Mouse (Mus musculus) left cerebral cortex, adult 18-20 months (tissue): ENCODE results near the gene Gse1. TPM values are rescaled to one million over a fixed set of nuclear protein-coding genes. Genes with fewer than 3 reads are reported as not detected.

ENCODE experiments used
- DNase-seq, 2 experiments: peaks; one replicate each; pipeline ENCODE4 v3.0.0; 2021 to 2022; ENCODE audit warnings: low spot score in 2 of 2, mixed read lengths in 1 of 2
- total RNA-seq, 2 experiments: library from RNA; stranded (reverse); gene quantifications; 2 replicates each; pipeline ENCODE4 v1.2.3; 2021

Gene Gse1
- total RNA-seq, 2 experiments from 2014 or later = 79.8 to 90.8 TPM

DNA sequence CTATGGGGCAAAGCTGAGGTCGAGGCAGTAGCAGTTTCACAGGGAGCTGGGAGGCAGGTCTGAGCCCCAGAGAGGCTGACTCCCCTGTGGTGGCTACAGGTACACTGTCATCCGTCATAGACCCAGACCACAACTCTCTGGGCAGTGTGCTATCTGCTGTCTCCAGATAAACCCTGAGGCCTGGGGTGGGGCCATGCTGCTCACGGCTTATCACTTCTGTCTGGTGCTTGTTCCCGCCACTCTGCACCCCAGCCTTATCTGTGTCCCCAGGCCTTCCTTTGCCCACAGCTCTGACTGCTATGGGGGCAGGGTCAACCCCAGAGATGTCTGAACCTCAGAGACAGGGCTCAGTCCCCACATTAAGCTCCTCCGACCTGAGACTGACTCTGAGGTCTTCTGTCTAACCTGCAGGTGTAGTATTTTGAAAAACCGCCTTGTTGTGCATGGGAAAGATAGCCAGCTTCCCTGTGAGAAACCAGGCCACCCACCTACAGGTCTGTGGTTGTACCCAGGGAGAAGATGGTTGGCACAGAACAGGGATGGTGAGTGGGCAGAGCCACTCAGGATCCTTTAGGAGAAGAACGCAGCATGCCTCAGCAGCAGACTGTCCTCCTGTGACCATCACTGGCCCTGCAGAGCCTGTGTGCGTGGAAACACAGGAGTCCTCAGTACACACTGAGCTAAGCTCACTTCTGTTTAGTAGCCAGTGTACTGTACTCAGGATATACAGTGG, 143.6 kb downstream of the Gse1 start:
- peak; percentile 53 to 67 for DNase-seq

DNA sequence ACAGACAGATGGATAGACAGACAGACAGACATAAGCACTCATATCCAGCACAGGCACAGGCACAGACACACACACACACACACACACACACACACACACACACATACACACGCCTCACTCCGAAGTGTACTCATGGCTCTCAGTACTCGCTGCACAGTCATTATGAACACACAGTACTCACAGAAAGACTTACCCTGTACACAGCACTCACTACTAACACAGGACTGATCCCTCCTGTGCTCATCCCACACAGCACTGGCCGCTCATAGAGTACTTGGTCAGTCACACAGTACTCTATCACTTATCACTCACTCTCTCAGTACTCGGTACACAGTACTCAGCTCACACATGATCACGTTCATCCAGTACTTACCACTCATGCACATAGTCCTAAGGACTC, 144.4 kb downstream of the Gse1 start:
- no peak for DNase-seq

DNA sequence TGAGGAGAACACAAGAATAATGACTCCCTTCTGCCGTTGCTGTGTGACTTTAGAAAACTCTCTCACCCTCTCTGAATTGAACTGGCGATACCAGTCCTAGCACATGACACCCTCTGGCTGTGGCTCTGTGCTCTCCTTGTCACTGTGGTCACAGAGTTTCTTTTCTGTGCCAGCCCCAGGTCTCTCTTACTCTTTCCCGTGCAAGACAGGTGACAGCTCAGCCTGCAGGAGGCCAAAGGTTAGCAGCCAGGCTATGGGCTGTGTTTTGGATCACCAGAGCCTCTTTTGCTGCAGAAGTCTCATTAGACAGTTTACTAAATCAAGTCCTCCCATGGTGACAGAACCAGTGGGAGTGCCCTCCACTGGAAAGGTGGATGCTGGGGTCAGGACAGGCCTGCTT, 145.4 kb downstream of the Gse1 start:
- no peak for DNase-seq

DNA sequence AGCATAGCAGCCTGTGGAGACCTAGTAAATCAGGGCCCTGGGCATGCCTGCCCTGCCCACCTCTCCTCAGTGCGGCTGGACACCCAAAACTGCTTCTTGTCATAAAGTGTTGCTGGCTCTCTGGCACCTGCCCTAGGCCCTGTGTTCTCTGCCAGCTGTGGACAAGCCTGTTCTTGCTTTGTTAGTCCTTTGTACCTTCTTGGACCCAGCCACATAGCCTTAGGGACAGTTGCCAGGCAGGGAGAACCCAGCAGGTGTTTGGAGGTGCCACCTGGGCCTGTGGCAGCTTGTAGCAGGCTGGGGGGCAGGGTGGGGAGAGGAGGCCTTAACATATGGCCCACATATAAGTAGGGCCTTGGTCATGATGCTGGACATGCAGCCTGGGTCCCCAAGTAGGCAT, 145.8 kb downstream of the Gse1 start:
- no peak for DNase-seq

DNA sequence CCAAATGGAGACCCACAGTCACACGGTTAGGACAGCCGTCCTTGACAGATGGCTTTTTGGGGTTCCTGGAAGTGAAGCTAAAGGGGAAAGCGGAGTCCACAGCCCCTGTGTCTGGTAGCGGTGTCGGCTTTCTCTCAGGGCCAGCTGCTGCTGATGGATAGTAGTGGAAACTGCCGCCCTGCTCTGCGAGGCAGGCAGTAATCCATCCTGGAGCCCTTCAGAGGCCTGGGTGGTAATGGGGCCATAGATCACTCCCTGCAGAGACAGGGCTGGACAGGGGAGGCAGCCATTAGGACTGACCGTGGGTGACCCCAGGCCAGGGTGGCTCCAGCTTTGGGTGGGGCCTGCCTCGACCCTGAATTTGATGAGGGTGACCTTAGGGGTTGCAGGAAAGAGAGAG, 146.3 kb downstream of the Gse1 start:
- no peak for DNase-seq

DNA sequence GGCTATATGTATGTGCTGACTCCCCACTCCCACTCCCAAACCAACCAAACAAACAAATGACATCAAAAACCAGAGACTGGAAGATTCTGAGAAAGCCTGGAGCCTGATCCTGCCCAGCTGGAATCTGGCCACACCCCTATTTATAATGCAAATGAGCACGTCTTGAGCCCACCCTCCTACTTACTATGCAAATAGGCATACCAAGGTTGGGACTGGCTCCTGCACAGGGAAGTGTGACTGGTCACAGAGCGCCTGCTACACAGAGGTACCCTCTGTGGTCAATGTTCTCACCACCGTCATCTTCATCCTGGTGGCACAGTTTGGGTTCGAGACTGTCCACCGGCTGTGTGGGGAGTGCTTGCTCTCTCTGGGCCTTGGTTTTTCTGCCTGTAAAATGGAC, 146.9 kb downstream of the Gse1 start:
- no peak for DNase-seq

DNA sequence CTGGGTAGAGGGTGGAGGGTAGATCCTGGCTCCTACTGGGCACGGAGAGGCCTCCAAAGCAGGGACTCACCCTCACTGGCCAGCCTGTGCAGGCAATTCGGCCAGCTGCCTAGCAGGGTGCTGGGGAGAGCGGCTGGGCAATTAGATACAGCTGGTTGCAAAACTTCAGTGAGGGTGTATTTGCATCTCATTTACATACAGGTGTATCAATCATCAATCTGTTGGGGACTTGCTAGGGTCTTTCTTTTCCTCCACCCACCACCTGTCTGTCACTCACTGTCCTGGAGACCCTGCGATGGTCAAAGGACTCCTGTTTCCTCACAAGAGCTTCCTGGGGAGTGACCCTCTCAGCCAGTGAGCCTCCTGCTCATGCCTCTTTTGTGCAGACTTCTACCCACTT, 148.0 kb downstream of the Gse1 start:
- no peak for DNase-seq

DNA sequence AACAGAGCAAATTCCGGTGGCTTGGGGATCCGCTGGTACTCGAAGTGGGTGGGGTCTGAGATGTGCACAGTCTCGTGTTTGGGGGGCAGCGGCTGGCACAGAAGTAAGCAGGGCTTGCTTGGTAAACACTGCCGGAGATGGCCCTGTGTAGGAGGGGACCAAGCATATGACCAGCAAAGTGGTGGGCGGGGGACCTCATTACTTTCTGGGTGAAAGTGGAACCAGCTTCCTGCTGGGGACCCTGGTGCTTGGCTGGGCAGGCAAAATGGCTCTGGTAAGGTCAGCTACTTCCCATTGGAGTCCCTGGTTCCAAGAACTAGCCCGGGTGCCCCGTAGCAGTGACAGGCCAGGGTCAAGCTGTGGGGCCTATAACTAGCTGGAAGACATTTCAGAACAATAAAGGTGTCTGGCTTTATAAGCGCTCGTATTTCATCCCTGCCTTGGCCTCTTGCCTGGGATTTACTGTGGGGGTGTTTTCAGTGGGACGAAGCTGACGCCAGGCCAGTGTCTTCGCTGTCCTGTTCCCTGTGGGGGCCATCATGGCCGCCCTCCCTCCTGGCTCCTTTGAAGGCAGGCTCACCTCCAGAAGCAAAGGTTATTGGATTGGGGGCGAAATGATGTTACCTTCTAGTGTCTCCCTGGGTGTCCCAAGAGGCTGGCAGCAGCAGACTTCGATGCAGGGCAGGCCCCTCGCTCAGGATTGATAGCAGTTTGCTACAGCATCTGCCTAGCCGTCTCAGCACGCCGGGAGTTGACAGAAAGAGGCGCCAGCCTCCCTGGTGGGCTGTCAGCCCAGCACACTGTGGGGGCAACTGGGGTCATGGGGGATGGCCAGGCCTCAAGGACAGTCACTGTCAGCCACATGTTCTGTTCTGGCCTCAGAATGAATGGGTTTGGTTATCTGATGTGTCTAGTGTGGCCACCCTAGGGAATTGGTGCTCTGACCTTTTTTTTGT, 148.9 kb downstream of the Gse1 start:
- DNase-seq = no peak

DNA sequence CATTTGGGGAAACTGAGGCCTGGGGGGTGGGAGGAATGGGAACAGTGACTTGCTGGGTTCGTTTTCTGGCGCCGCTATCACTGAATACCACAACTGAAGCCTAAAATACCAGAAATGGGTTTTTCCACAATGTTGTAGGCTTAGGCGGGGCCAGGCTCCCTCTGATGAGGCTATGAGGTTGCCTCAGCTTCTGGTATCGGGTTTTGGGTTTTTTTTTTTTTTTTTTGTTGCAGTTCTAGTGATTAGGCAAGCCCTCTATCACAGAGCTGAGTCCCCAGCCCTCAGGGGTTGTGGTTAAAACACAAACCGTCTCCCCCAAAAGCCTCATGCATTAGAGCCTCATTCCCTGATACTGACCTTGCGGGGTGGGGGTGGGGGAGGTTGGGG, 149.5 kb downstream of the Gse1 start:
- no peak for DNase-seq

DNA sequence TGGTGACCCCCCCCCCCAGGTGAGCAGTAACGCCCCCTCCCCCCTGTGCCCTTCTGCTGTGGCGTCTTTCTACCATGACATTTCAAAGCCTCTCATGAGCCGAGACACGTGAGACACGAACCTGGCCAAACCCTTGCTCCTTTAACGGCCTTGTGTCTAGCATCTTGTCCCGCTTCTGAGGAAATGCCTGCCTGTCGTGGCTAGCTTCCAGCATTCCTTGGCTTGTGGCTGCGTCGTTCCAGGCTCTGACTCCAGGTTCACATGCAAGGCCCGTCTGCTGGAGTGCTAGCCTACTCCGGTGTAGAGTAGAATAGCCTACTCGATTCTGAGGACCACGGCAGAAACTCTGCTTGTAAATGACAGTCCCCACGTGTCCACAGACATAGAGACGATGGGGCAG, 150.1 kb downstream of the Gse1 start:
- no peak for DNase-seq

DNA sequence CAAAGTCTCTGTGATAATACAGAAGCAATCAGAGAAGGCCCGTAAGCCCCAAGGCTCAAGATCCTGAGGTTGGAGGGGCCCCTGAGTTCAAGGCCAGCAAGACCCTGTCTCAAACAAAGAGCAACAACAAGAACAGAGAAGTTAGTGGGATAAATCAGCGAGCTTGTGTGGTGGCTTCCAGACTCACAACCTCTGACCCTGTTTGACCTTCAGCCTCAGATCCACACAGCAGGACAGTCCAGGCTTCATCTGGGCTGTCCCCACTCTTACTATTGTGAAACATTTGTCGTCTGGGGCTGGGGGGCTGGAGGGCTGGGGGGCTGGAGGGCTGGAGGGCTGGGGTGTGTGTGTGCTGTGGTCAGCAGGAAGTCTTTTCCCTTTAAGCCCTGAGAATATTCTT, 150.8 kb downstream of the Gse1 start:
- no peak for DNase-seq

DNA sequence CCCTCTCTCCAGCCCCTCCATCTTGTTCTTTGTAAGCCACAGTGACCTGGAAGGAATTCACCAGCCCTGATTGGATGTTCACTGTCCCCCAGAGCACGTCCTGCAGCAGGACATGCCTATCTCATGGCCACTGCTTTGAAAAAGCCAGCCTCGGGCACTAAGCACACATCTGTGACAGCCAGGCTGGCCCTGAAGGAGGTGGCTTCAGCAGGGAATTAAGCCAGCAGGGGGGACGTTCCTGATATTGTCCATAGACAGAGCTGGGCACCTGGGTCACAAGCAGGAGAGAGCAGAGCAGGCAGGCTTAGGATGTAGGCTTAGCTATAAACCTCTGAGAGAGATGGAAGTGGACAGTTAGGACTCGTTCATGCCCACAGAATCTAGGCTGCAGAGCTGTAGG, 153.6 kb downstream of the Gse1 start:
- no peak for DNase-seq

DNA sequence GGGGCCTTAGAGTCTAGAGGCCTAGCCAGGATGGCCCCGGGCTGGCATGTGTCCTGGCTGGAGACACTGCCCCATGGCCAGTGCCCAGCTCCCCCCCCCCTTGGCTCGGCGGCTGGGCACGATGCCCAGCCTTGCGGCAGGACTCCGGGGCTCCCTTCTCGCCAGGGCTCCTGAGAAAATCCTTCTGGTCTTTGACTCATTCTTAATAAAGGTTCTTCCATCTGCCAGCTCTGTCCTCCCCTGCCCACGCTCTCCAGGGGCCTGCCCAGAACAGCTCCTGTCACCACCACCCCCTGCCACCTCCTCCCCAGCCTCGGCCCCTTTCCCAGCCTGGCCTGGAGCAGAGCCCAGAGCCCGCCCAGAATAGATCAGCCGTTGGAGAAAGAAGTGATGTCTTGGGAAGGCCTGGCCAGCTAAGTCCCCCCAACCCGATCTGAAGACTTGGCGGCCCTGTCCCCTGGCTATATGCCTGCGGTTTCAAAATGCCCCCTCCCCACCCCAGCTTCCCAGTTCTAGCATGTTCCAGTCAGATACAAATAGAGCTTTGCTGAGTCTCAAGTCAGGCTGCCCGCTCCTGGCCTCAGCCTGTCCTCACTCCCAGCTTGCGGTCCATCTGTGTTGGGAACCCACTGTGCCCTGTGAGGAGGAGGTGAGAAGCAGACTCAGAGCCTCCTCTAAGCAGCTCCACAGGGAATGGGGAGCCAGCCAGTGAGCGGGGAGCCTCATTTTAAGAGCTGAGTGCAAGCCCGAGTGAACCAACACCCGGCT, 154.4 kb downstream of the Gse1 start:
- peak; percentile 92 to 97 for DNase-seq

DNA sequence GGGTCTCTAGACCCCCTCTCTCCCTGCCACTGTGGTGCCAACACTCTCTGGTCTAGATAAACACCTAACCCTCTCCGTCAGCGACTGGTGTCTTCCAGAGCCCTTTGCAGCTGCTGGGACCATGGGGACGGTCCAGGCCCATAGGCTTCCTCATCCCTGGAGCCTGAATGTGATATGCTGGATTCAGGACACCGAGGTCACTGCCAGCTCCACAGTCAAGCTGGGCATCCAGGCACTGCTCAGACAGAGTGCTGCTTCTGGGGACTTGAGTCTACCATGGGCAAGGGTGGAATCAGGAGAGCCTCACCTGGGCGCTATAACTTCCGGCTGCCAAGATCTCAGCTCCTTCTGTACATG, 154.9 kb downstream of the Gse1 start:
- no peak for DNase-seq

DNA sequence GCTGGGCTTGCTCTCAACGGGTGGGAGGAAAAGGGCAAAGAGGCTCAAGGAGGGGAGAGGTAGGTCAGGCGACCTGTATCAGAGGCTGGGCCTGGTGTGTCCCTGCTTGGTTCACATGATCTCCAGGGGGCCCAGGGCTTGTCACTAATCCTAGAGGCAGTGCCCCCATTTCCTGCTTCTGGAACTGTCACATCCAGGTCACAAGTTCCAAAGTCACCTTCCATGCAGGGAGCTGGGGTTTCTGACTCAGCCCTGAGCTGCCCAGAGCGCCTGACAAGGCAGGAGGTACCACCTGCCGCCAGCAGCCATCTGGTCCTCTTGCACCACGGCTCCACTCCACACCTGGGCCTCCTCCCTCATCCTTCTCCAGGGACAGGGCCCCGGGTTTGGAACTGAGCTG, 155.5 kb downstream of the Gse1 start:
- peak in 1 of 2 experiments; percentile 12 for DNase-seq

DNA sequence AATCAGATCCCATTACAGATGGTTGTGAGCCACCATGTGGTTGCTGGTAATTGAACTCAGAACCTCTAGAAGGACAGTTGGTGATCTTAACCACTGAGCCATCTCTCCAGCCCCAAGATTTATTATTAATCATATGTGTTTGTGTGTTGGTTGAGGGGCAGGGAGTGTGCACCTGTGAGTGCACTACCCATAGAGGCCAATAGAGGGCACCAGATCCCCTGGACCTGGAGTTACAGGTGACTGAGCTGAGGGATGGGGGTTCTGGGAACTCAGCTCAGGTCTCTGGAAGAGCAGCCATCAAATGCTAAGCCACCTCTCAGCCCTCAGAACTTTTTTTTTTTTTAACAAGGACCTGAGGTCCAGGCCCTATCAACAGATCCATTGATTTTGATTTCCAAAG, 156.5 kb downstream of the Gse1 start:
- DNase-seq = no peak

DNA sequence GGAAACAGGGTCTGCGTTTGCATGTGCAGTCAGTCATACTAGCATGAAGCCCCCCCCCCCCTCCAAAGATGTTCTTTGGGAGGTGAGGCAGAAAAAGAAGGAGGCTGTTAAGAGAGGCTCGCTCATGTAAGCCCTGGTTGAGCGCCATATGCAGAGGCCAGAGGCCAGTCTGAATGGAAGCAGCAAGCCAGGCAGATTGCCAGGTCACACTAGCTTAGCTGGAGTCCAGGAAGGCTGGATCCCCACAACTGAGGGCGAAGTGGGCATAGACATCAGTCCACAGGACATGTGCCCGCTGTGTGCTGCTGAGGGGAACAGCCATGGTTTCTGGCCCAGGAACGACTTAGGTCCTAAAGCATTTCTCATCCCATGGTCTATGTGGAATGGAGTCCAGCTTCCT, 160.0 kb downstream of the Gse1 start:
- DNase-seq = no peak

DNA sequence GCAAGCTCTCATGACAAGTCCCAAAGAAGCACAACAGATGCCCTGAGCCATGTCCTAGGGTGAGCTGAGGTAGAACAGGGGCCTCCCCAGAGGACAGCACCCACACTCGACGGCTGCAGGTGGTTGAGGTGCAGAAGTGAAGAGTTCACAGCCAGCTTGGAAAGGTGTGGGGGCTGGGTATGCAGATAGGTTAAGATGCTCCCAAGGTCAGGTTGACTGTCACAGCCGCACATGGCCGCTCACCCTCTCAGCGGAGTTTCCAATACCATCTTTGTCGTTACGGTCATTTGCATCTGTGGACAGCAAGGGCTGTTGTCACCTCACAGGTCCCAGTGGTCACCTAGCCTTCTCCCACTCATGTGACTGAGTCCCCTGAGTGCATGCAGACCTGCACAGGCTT, 162.3 kb downstream of the Gse1 start:
- no peak for DNase-seq

DNA sequence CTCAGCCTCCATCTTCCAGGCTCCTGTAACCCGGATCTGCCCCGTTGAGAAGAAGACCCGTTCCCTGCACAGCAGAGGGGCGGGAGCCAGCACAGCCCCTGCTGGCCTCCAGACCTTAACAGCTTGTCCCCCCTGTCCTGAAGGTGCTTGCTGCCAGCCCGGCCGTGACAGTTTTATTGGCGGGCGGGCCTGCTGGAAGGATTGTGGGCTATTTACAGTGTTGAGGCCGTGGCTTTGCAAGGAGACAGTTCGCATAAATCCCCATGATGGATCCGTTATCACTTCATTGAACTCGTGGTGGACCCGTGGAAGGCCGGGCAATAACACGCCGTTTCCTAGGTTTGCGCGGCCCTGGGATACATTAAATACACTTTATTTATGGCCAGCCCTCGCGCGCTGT, 163.6 kb downstream of the Gse1 start:
- no peak for DNase-seq

DNA sequence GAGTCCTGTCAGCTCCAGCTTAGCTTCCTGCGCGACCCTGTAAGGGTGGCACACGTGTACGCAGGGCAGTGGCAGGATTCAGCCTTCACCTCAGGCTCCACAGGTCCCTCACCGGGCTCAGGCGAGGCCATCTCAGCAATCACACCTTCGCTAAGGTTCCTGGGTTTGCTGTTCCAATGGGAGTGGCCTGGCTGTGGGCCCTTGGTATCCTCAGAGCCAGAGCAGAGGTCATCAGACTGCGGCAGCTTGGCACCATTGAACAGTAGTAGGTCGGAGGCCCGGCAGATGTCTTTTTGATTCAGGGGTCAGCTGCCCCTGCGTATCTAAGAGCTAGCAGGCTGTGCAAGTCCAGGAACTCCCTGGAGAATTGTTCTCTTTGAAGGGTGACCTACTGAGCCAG, 164.8 kb downstream of the Gse1 start:
- no peak for DNase-seq

DNA sequence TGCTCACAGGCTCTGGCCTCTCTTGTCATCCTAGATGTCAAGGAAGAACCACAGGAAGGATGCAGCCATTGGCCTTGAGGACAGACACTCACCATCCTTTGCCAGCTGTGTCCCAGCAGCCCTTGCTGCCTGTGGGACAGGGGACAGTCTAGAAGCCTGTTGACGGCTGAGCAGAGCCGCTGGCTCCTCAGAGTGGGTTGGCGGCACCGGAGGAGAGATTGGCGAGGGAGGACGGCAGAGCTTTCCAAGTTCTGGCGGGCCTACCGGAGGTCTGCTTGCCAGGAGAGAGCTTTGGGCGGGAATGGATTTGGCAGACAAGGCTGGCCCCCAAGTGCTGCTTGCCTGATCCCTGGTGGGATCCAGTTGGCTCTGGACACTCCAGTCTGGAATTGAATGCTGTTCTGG, 165.6 kb downstream of the Gse1 start:
- peak in 1 of 2 experiments; percentile 48 for DNase-seq

DNA sequence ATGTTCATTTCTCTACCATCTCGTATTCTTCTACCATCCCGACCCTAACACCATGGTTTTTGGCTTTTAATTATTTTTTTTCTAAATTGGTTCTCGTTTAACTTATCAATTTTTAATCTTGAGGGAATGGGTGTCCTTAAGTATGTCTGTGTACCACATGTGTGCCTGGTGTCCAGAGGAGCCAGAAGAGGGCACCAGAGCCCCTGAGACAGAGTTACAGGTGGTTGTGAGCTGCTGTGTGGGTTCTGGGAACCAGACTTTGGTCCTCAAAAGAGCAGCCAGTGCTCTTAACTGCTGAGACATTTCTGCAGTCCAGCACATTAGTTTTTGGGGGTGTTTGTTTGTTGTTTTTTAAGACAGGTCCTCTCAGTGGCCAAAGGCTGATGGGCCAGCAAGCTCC, 167.6 kb downstream of the Gse1 start:
- no peak for DNase-seq
